Mouse (Mus musculus): ENCODE data around the gene Vangl2.

Gene Vangl2

GRCm38 (mm10) chr1:172027010-172027808, 1.0 kb downstream of the Vangl2 start:
- peak; percentile 98 to 99 for DNase-seq

- DNase-seq, result peak; percentile 62 to 66
Measured at GRCm38 (mm10) chr1:172026201-172026901, 1.9 kb downstream of the Vangl2 start.

- peak in 1 of 2 experiments; percentile 45 for DNase-seq
Measured at GRCm38 (mm10) chr1:172025201-172025904, 2.9 kb downstream of the Vangl2 start.

- DNase-seq, result no peak
Measured at GRCm38 (mm10) chr1:172024140-172024895, 3.9 kb downstream of the Vangl2 start.

GRCm38 (mm10) chr1:172019863-172020521, 8.3 kb downstream of the Vangl2 start:
- DNase-seq, result no peak

- no peak for DNase-seq
Measured at GRCm38 (mm10) chr1:172019339-172019738, 8.9 kb downstream of the Vangl2 start.

- no peak for DNase-seq
Measured at GRCm38 (mm10) chr1:172018336-172019311, 9.6 kb downstream of the Vangl2 start.

GRCm38 (mm10) chr1:172017517-172018070, 10.7 kb downstream of the Vangl2 start:
- no peak for DNase-seq

GRCm38 (mm10) chr1:172016660-172017516, 11.4 kb downstream of the Vangl2 start:
- DNase-seq, result no peak

- no peak for DNase-seq
Measured at GRCm38 (mm10) chr1:172016031-172016430, 12.2 kb downstream of the Vangl2 start.

GRCm38 (mm10) chr1:172015312-172015939, 12.8 kb downstream of the Vangl2 start:
- no peak for DNase-seq

- no peak for DNase-seq
Measured at GRCm38 (mm10) chr1:172014771-172015170, 13.5 kb downstream of the Vangl2 start.

GRCm38 (mm10) chr1:172012030-172012429, 16.2 kb downstream of the Vangl2 start:
- DNase-seq, result peak; percentile 82 to 88

GRCm38 (mm10) chr1:172010042-172010824, 18.0 kb downstream of the Vangl2 start:
- DNase-seq, result no peak

GRCm38 (mm10) chr1:172009406-172009805, 18.8 kb downstream of the Vangl2 start:
- DNase-seq, result no peak

- DNase-seq, result no peak
Measured at GRCm38 (mm10) chr1:172008351-172008750, 19.9 kb downstream of the Vangl2 start.

GRCm38 (mm10) chr1:172007761-172008160, 20.5 kb downstream of the Vangl2 start:
- no peak for DNase-seq

- no peak for DNase-seq
Measured at GRCm38 (mm10) chr1:172001665-172002064, 26.6 kb downstream of the Vangl2 start.
